Mouse (Mus musculus) kidney, postnatal 25 days (tissue): ENCODE measurements at regions not wholly inside any gene's neighbourhood (a gene's known extent, or its start where the extent isn't known, plus 50 kb on each side); places are given as distances from the start of the nearest gene placed in this dataset.
A peak's percentile ranks its signal among the peaks of the same experiment; 100 is the strongest.

Source experiments
- DNase-seq, 2 experiments: peaks; one replicate each; pipeline ENCODE4 v3.0.0; 2021; ENCODE audit warnings: mixed read lengths in 2 of 2

GRCm38 (mm10) chr11:31748275-31748815, 76.7 kb upstream of the Bod1 start:
- no peak for DNase-seq

GRCm38 (mm10) chr11:31751274-31751673, 79.6 kb upstream of the Bod1 start:
- DNase-seq, result no peak

DNA sequence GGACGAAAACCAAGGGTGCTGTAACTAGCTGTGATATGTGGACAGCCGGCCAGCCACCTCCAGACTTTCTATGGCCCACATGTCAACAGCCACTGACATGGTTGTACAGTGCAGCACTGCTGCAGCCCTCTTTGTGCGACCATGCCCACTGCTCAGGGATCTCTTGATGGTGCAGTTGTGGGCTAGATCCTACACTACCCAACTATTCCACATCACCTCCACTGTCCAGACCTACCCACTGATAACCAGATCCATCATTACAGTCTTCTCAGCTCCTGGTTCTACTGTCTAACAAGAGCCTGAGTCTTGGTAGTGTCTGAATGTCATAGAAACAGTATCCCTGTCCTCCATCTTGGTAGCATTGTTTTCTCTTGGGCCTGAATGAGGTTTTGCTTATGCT, 81.5 kb upstream of the Bod1 start:
- no peak for DNase-seq

DNA sequence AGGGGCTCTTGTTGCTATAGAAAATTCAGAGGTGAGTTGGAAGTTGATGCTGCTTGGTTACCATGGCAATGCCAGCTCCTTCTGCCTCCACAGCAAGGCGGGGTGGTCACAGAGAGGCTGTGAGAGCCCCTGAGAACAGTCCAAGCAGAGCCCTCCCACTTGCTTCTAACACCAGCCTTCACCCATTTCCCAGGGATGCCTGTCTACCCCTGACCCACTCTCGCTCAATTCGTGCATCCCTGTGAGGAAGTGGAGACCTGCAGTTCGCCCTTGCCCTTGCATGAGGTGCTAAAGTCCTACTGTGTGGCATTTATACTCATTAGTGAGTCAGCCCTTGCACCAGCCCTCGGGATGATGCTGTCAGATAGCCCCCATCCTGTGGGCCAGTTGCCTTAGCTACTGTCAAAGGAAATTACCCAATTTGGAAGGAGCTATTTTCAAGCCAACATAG, 82.1 kb upstream of the Bod1 start:
- DNase-seq, result no peak

DNA sequence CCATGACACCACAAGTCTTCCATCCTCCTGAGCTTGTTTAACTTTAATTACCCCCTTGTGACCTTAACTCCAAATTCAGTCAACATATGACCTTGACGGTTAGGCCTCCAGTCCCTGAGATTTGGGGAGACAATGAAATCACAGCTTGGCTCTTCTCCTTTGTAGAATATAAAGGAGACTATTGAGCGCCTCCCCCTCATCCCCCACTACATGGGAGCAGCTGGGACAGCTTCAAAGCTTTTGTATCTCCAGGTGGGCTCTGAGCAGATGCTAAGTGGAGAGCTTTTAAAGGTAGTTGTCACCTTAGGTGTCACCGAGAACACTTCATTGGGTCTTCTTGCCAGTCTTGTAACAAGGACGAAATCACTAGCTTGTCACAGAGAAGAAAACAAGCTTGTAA, 82.7 kb upstream of the Bod1 start:
- no peak for DNase-seq

- DNase-seq, result no peak
Measured at GRCm38 (mm10) chr11:31755858-31756257, 84.2 kb upstream of the Bod1 start.

DNA sequence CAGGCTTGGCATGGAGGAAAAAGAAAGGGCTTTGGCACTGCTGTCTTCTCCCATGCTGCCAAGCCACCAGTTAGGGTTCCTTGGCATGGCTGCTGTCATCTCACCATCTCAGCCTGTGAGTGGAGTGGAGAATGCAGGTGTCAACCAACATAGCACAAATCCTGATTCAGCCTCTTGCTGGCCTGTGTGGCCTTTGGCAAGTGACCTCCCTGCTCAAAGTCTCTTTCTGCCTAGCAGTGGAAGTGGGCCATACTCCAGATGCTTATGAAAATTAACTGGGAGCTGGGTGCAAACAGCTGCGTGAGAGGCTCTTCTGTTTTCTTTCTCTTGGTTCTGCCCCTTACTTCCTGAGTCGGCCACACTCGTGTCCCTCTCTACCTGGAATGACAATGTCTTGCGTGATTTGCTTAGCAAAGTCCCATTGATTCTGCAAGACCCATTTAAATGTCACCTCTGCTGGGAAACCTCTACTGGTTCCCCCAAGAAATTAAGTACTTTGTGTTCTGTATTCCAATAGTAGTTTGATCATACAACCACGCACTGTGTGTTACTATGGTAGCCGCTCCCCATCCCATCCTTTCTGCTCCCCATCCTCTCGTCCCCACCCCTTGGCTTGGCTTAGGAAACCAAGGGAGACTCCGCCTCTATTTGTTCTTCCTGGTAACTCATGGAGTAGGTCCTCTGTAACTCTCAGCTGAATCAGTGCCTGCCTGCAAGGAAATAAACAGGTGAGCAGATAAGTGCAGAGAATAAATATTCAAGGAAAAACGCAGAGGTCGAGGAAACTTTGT, 84.9 kb upstream of the Bod1 start:
- DNase-seq, result peak; percentile 32 to 58

GRCm38 (mm10) chr11:31759868-31760765, 88.4 kb upstream of the Bod1 start:
- DNase-seq, result peak in 1 of 2 experiments; percentile 15

- DNase-seq, result no peak
Measured at GRCm38 (mm10) chr11:31763856-31764255, 92.2 kb upstream of the Bod1 start.

- DNase-seq, result peak; percentile 31 to 64
Measured at GRCm38 (mm10) chr11:31766296-31766695, 94.6 kb upstream of the Bod1 start.

DNA sequence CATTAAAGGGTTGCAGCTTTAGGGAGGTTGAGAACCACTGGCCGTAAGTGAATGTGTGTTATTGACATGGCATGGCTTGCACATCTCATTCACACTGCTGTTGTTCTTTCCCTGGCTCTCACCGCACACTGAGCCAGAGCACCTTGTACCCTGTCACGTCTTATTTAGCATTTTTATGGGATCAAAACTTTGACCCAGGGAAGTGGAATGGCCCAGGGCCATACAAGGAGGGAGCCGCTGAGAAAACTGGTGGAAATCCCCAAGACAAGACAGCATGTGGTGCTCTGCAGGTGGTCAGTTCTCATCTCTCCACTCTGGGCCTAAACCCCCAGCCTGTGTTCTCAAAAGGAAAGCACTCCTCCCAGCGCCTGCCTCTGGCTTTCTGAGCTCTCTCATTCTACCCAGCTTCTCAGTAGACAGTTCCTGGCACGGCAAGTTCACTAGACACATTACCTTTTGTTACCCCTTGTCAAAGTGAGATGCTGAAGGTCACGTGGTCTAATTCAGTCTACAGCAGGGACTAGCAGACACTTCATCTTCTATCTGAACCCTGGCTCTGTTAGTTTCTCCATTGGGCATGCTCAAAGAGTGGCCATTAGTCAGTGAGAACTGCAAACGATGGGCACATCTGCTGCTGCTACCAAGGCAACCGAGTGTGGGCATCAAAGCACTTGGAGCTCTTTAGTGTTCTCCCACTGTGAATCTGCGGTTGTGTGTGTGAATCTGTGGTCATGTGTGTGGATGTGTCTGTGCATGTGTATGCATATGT, 96.2 kb upstream of the Bod1 start:
- DNase-seq, result peak; percentile 40 to 80

DNA sequence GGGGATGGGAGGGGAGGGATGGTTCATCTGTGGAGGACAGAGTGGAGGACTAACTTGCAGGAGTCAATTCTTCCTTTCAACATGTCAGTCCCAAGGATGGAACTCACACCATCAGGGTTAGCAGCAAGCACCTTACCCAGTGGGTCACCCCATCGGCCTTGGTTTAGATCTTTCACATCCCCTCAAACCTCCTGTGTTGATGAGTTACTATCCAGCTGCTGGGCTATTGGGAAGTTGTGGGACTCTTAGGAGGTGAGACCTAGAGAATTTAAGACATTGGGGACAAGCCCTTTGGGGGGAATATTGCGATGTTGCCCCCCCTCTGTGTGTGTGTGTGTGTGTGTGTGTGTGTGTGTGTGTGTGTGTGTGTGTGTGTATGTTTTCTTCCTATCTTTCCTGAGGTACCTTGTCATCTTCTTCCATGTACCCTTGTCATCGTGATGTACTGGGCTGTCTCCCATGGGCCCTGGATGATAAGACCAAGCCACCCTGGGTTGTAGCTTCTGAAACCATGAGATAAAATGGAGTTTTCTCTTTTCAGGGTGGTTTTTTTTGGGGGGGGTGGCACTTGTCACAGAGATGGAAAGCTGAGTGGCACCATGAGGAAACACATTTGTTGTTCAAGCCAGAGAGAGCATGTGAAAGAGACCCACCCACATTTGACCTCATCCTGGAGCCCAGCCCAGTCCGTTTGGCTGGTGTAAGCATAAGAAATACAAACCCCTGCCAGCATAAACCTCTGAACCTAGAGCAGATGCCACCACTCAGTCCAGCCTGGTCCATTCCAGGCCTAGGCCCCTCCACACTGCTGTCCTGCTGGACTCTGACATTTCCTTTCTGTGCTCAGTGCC, 98.3 kb upstream of the Bod1 start:
- DNase-seq, result peak; percentile 89 to 93

- DNase-seq, result peak; percentile 41 to 63
Measured at GRCm38 (mm10) chr11:31770881-31771280, 99.2 kb upstream of the Bod1 start.

GRCm38 (mm10) chr11:31771491-31772439, 100.1 kb upstream of the Bod1 start:
- no peak for DNase-seq

- peak in 1 of 2 experiments; percentile 63 for DNase-seq
Measured at GRCm38 (mm10) chr11:31777531-31777930, 94.5 kb upstream of the Cpeb4 start.

- peak; percentile 48 to 76 for DNase-seq
Measured at GRCm38 (mm10) chr11:31778766-31779165, 93.2 kb upstream of the Cpeb4 start.

- DNase-seq, result peak; percentile 49 to 83
Measured at GRCm38 (mm10) chr11:31779267-31779666, 92.7 kb upstream of the Cpeb4 start.

- DNase-seq, result no peak
Measured at GRCm38 (mm10) chr11:31780969-31781368, 91.0 kb upstream of the Cpeb4 start.

GRCm38 (mm10) chr11:31781605-31782004, 90.4 kb upstream of the Cpeb4 start:
- no peak for DNase-seq

DNA sequence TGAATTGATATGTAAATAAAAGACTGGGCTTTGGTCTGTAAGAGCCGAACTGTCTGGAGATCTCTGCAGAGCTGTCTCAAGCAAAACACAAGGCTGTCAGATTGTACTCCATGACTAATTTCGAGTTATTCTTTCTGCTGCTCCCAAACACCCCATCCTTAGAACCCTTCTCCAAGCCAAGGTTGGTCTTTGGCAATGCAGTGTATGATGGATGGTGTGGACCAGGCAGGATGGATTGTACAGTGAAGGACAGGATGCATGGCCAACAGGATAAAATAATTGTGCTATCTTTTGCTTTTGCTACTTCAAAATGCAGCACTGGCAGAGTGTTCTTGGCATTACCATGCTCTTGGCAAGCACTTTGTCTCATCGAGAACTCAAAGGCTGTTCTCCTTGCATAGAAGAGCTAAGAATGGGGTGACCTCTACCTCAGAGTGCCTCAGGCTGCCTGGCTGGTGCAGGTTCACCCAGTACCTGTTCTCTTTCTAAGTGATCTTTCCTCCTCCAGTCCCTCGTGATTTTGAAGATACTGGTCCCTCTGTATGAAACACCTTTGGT, 88.4 kb upstream of the Cpeb4 start:
- DNase-seq, result no peak
